Mouse (Mus musculus) liver, adult 2 months (tissue): ENCODE measurements at regions not wholly inside any gene's neighbourhood (a gene's known extent, or its start where the extent isn't known, plus 50 kb on each side); places are given as distances from the start of the nearest gene placed in this dataset.

ENCODE experiments used
- CTCF ChIP-seq: fragments of 200-500 bp; IDR thresholded peaks from 2 replicates; pipeline ENCODE4 v1.5.1; 2011; ENCODE audit warnings: low read depth, low read length, control low read depth
- POLR2A ChIP-seq: fragments of 200-500 bp; IDR thresholded peaks from 2 replicates; pipeline ENCODE4 v1.6.1; 2011; ENCODE audit warnings: low read length, control low read depth; ENCODE audit not compliant: insufficient read depth; ENCODE audit errors: extremely low read depth

GRCm38 (mm10) chr2:159889701-159890100 lies 444.3 kb downstream of the Gm826 start:
- TF ChIP-seq CTCF (no peak), POLR2A (no peak)
